In the genomic region with DNA sequence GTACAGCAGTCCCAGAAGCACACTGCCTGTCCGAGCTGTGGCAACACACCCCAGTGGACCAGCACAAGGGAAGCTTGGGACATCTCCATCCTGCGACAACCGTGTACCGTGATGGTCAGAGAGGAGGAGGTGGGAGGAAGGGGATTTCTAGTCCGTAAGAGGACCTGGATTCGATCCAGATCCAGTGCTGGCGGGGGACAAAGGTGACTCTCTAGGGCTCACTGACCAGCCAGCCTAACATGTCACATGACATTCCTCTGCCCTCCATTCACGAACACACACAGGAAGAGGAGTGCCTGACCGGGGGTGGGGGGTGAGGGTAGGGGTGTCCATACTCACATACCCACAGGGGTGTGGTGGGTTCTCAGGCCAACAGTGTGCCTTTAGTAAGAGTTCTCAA, we compare ENCODE assay signal across 17 mouse cellular contexts. TPM values are rescaled to one million over a fixed set of nuclear protein-coding genes. Genes with fewer than 3 reads are reported as not detected.
DNase-seq lines count a peak whose midpoint lies in the region; ATAC-seq and TF ChIP-seq lines count a peak whose summit lies in the region.
"Had no signal": no experiment of that assay in that cellular context is flagged by ENCODE, and none has a peak within 500 bp of the region (broad histone marks: within the 10 kb centered on the region; RNA-seq: fewer than 3 reads in every experiment).

No protein-coding gene starts in this region.

- H3K9me3 ChIP-seq in kidney, embryonic 16.5 days (ENCODE audit: low read length): no peaks in the 10 kb centered on the region
- H3K9me3 ChIP-seq: hindbrain, embryonic 10.5 days; neural tube, embryonic 12.5 days had no signal

- no peak overlapping the region for H3K9ac ChIP-seq in kidney, embryonic 16.5 days (replicated peaks; ENCODE audit: low read length)
- H3K9ac ChIP-seq: lung, embryonic 14.5 days; neural tube, embryonic 12.5 days had no signal

- H3K4me1 ChIP-seq in kidney, adult 2 months (ENCODE audit: control insufficient read depth, insufficient read depth, low read length): peaks cover 12% of the 10 kb centered on the region; the same call in 1 of the 2 replicates
- H3K4me1 ChIP-seq in kidney, embryonic 16.5 days (ENCODE audit: insufficient read depth, low read length): peaks cover 25% of the 10 kb centered on the region
- H3K4me1 ChIP-seq in testis, adult 2 months (ENCODE audit: control insufficient read depth, insufficient read depth, low read length): peaks cover 13% of the 10 kb centered on the region

- no peaks in the 10 kb centered on the region for H3K27me3 ChIP-seq in kidney, adult 2 months (replicated peaks; ENCODE audit: control insufficient read depth, insufficient read depth, low read length)
- H3K27me3 ChIP-seq in kidney, embryonic 16.5 days (ENCODE audit: insufficient read depth, low read length): no peaks in the 10 kb centered on the region
- no peaks in the 10 kb centered on the region for H3K27me3 ChIP-seq in testis, adult 2 months (ENCODE audit: control insufficient read depth, insufficient read depth, low read length)
- H3K27me3 ChIP-seq: neural tube, embryonic 12.5 days had no signal

- H3K4me2 ChIP-seq in kidney, embryonic 16.5 days (replicated peaks; ENCODE audit: low read depth, low read length): no peak overlapping the region
- H3K4me2 ChIP-seq: neural tube, embryonic 12.5 days had no signal

- WGBS in kidney, adult 2 months: 41% methylated on average over 9 of the region's 9 CpGs
- WGBS in kidney, embryonic 16.5 days: 73% methylated on average over 9 of the region's 9 CpGs

- DNase-seq in cerebellum, adult 11-12 months: peak; percentile 38
- no peak for DNase-seq in cerebellum, adult 8-10 months
- DNase-seq in kidney, adult 2 months: peak; percentile 81
- DNase-seq in testis, postnatal 10 days (ENCODE audit: low spot score): no peak
- DNase-seq in lung, postnatal 4 days: no peak
- no peak for DNase-seq in gastrocnemius, postnatal 25 days
- DNase-seq: heart, adult 11 months; layer of hippocampus, postnatal 36 days; lung, embryonic 14.5 days; thymus, postnatal 25 days had no signal

- no peak for TF ChIP-seq POLR2A in kidney, adult 2 months (IDR thresholded peaks at IDR 0.05; ENCODE audit: low read depth, low read length)
- no peak for TF ChIP-seq POLR2A in testis, adult 2 months (IDR thresholded peaks at IDR 0.05; ENCODE audit: control insufficient read depth, low read depth, low read length)

- no peaks in the 10 kb centered on the region for H3K36me3 ChIP-seq in kidney, adult 2 months (ENCODE audit: control insufficient read depth, insufficient read depth, low read length)
- H3K36me3 ChIP-seq in kidney, embryonic 16.5 days (ENCODE audit: insufficient read depth, low read length): peaks cover 16% of the 10 kb centered on the region
- no peaks in the 10 kb centered on the region for H3K36me3 ChIP-seq in testis, adult 2 months (ENCODE audit: control insufficient read depth, insufficient read depth, low read length)

- TF ChIP-seq CTCF in kidney, adult 2 months (conservative IDR thresholded peaks at IDR 0.05; ENCODE audit: insufficient read depth, insufficient read length, low read depth, low read length): no peak
- no peak for TF ChIP-seq CTCF in testis, adult 2 months (IDR thresholded peaks at IDR 0.05; ENCODE audit: control insufficient read depth, insufficient read depth, insufficient replicate concordance, low read depth, low read length)

- no peak overlapping the region for H3K27ac ChIP-seq in kidney, adult 2 months (ENCODE audit: insufficient read depth, low read depth, low read length)
- no peak overlapping the region for H3K27ac ChIP-seq in kidney, embryonic 16.5 days (ENCODE audit: low read length)
- no peak overlapping the region for H3K27ac ChIP-seq in testis, adult 2 months (ENCODE audit: control insufficient read depth, insufficient read depth, low read depth, low read length)
- H3K27ac ChIP-seq: hindbrain, embryonic 10.5 days; neural tube, embryonic 12.5 days; stomach, postnatal 0 days had no signal

- no peak overlapping the region for H3K4me3 ChIP-seq in kidney, adult 2 months (ENCODE audit: insufficient read depth, low read depth, low read length)
- no peak overlapping the region for H3K4me3 ChIP-seq in kidney, embryonic 16.5 days (ENCODE audit: low read length)
- H3K4me3 ChIP-seq in testis, adult 2 months (ENCODE audit: control insufficient read depth, low read depth, low read length): peak overlapping the region; percentile 76
- H3K4me3 ChIP-seq: hindbrain, embryonic 10.5 days; neural tube, embryonic 12.5 days had no signal

- ATAC-seq in kidney, embryonic 16.5 days (ENCODE audit: low FRiP score, low TSS enrichment): no peak
- ATAC-seq: CD4-positive, CD25-positive, alpha-beta regulatory T cell, adult 4 months; forebrain, embryonic 16.5 days had no signal

RNA-seq across cellular contexts. Expression of a gene that starts 2.4 kb away (rescaled TPM):
- polyA plus RNA-seq in kidney, adult 2 months (2012; rRNA removed): 23.1 and 27.2 TPM in 2 replicates
- 26.0 and 30.7 TPM in 2 replicates for polyA plus RNA-seq in kidney, embryonic 16.5 days (2015; fragmentation: Nextera tagmentation; extraction: Ambion mirVana)
- polyA plus RNA-seq in testis, adult 2 months (2012; rRNA removed): 126 and 134 TPM in 2 replicates
- total RNA-seq in gastrocnemius, postnatal 25 days (2021): 1 to 10 TPM; 3.4 to 3.9 TPM

RNA-seq across cellular contexts. Expression of a gene that starts 5.0 kb away (rescaled TPM):
- 16.3 and 20.4 TPM in 2 replicates for polyA plus RNA-seq in kidney, adult 2 months (2012; rRNA removed)
- polyA plus RNA-seq in kidney, embryonic 16.5 days (2015; fragmentation: Nextera tagmentation; extraction: Ambion mirVana): 28.2 and 30.9 TPM in 2 replicates
- 22.5 and 23.3 TPM in 2 replicates for polyA plus RNA-seq in testis, adult 2 months (2012; rRNA removed)
- 1 to 10 TPM; 4.8 to 5.8 TPM for total RNA-seq in gastrocnemius, postnatal 25 days (2021)

RNA-seq across cellular contexts. Expression of a gene that starts 24.2 kb away (rescaled TPM):
- 3.9 and 4.5 TPM in 2 replicates for polyA plus RNA-seq in kidney, adult 2 months (2012; rRNA removed)
- polyA plus RNA-seq in kidney, embryonic 16.5 days (2015; fragmentation: Nextera tagmentation; extraction: Ambion mirVana): 1.6 and 2.4 TPM in 2 replicates
- 0.14 and 0.28 TPM in 2 replicates for polyA plus RNA-seq in testis, adult 2 months (2012; rRNA removed)
- total RNA-seq in gastrocnemius, postnatal 25 days (2021): under 1 TPM in 1 of 2 experiments, not detected in 1; 0.29 TPM

RNA-seq across cellular contexts. Expression of a gene that starts 50.9 kb away (rescaled TPM):
- polyA plus RNA-seq in kidney, adult 2 months (2012; rRNA removed): 33.5 and 35.6 TPM in 2 replicates
- polyA plus RNA-seq in kidney, embryonic 16.5 days (2015; fragmentation: Nextera tagmentation; extraction: Ambion mirVana): 28.4 and 31.3 TPM in 2 replicates
- polyA plus RNA-seq in testis, adult 2 months (2012; rRNA removed): 16.2 and 18.3 TPM in 2 replicates
- total RNA-seq in gastrocnemius, postnatal 25 days (2021): 1 to 10 TPM; 6.1 to 7.8 TPM

Comparison
In these comparisons a context has a peak if more than half of its experiments do, and no peak if none do; other contexts are left out.
1. DNase-seq: peak in cerebellum, adult 11-12 months (single experiment) and kidney, adult 2 months (single experiment); none in cerebellum, adult 8-10 months (single experiment), testis, postnatal 10 days (single experiment), lung, postnatal 4 days (0 of 2) and gastrocnemius, postnatal 25 days (single experiment).